Mouse (Mus musculus): ENCODE measurements around the gene AC124108.1.

Gene AC124108.1

DNA sequence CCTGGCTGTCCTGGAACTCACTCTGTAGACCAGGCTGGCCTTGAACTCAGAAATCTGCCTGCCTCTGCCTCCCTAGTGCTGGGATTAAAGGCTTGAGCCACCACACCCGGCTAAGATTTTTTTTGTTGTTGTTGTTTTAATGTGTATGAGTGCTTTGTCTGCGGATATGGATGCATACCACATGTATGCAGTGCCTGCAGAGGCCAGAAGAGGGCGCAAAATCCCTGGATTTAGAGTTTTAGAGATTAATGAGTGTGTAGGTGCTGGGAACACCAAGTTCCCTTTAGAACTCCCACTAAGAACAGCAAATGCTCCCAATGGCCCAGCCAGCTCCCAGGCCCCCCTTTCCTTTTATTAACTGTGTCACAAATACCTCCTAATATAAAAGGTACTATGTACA, 25.4 kb upstream of the AC124108.1 start:
- DNase-seq = peak; percentile 40

DNA sequence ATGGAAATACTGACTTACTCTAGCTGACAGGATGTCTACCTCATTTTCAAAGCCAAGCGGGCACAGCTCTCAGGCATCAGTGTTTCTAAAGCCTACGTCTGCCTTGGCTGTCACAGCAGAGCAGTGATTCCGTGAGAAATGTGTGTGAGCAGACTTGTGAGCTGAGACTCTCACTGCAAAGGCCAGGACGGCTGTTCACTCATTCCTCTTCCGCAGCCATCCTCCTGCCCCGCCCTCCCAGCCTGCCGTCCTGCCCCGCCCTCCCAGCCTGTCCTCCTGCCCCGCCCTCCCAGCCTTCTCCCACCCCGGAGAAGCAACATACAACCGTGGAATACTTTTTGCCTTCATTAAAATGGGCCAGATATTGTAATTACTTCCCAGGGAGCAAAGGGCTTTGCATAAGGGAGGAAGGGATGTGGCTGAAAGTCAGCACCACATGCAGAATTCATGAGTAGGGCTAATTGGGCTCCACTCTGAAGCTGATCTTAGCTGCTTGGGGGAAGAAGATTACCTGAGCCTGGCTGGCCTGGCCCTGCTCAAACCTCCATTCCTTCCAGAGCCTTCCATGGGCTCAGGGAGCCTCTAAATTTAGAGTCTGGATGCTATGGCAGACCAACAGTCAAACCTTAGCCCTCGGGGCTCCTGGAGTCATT, 23.0 kb upstream of the AC124108.1 start:
- peak; percentile 57 for DNase-seq

DNA sequence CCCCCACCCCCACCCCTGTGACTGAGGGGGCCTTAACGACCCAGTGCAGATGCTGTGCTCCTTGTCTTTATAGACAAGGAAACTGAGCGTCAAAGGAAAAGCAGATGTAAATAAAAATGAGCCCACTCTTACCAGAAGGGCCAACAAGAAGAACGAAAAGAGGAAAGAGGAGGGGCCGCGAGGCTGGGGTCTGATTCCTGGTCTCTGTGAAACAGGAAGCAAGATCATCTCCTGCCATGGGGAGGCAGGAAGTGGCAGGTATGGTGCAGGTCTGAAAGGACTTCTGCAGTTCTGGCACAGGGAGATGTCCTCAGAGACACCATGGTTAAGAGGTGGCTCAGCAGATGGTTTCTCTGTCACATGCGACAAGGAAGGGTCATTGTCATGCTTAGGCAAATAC, 20.6 kb upstream of the AC124108.1 start:
- DNase-seq = no peak

DNA sequence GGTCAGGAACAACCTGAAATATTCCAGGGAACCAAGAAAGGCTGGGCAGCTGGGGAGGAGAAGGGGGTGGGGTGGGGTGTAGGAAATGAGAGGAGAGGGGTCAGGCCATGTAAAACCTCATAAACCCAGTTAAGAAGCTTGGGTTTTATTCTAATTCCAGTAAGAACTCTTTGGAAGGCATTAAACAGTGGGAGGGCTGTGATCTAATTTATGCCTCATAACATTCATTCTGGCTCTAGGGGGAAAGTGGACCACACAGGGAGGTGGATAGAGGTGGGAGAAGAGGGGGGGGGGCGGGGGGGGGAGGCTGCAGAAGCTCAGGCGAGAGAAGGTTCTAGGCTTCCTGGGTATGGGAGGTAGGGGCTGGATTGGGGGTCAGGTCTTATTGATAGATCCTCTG, 19.6 kb upstream of the AC124108.1 start:
- DNase-seq = no peak

DNA sequence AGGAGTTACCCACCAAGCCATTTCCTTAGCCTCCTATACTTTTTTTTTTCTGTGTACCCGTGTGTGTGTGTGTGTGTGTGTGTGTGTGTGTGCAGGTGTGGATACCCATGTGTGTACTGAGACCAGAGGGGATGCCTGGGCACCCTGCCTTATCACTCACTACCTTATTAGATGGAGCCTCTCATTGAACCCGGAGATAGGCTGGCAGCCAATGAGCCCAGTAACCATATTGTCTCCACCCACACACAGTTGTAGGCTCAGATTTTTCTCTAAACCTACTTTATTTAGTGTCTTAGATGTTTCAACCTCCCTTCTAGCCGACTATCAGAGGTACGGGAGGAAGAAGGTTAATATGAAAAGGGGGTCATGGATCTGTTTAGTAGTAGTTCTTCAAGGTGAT, 5.0 kb upstream of the AC124108.1 start:
- no peak for DNase-seq

DNA sequence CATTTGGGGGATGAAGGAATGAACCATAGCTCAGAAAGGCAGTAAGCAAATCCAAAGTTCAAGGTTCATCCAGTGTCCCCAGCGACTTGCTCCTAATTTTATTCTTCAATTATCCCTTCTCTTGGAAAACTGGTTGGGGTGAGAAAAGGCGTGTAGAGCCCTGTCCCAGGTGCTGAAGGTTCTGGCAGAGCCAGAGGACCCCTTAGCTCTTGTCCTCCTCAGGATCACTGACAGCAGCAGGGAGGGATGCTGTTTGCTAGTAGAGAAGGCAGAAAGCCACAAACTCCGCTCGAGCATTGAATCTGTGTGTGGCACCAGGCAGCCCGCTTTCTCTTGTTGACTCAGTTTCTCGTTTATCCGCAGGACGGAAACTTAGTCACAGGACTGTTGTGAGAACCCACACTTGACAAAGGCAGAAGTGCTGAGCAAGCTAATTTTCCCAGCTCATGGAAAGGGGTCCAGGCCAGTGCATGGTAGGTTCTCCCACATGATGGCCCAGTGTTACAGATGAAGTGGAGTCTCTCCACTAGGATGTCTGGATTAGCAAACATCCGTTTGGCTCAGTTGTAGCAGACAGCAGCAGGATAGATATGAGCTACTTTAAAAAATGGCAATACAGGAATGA, 2.7 kb upstream of the AC124108.1 start:
- DNase-seq = no peak

DNA sequence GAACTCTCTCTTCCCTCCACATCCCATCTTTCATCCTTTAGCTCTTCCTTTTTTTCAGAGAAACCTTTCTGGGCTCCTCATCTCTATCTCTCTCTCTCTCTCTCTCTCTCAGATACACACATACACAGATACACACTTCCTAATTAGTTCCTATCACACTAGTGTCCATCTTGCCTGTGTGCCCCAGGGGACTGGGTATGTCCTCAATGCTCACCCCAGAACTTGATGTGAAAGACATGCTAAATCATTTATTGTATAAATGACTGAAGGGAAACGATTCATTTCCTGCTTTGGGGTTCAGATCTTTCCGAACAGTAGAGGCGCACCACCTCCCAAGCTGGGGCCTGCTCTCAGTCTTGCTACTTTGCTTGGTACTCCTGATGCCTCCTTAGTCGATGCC, 2.0 kb upstream of the AC124108.1 start:
- no peak for DNase-seq

DNA sequence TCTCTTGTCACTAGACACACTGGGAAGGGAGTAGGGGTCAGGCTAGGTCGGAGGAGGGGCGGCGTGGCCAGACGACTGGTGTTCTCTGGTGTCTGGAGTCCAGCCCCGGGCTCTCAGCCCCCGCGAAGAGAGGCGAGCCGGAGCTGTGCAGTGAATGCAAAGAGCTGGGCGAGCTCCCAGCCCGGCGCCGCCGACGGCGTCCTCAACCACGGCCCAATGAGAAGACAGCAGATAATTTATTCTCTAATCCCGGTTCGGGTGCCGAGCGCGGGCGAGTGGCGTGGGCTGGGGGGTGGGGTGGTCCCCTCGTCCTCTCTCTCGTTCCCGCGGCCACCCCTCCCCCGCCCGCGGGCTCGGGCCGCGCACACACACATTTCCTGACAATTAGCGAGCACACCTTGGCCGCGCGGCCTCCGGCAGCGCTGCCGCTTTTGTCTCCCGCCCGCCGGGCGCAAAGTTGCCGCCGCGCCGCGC, 1.2 kb upstream of the AC124108.1 start:
- peak; percentile 27 for DNase-seq

DNA sequence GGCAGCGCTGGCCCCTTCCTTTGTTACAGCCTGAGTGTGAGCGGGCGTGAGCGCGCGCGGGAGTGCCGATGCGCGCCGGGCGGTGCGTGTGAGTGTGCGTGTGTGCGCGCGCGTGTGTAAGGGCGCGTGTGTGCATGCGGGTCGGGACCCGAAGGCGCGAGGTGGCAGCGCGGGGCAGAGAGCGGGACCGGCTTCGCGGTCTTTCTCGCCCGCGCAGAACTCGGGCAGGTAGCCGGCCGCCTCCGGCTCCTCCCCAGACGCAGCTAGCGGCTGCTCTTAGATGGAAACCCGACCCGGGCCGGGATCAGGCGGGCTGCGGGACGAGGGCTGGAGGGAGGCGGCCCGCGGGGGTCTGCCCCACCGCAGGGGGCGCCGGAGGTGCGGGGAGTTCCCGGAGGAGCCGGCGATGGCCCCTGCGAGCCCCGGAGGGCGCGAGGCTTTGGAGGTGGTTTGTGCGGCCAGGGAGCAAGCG, 600 bp upstream of the AC124108.1 start:
- no peak for DNase-seq

DNA sequence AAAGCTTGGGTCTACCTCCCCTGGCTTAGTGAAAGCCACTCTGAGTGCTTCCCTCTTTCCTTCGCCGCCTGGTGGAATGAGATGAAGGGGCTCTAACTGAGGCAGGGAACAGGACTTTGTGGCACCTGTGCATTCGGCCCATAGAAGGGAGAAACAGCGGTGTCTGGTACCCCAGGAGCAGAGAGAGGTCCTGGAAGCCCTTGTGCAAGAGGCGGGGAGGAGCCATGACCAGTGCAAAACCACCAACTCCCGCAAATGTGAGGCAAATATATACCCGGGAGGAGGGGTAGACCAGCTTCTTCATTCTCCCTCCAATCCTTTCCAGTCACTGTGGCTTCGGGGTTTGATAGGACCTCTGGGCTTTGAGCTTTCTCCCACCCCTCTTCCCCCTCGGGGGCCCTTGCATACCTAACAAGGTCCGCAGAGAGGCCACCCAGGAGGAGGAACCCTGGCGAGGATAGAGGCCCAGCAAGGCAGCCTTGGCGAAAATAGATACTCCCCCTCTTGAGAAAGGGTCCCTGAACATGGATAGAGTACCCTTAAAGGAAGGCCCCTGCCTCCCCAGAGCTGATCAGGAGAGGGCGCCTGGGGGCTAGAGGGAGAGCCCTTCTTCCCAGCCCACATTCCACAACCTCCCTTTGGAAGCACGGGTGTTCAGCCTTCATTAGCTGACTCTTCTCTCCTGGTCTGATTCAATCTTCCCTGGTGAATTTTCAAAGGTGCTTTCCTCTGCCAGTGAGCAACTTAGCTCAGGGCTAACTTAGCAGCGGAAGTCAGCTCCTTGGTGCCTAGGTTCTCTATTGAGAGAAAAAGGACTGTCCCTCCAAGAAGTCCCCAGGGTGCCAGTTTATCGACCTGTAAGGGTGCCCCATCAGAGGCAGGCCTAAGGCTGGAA, 776 bp downstream of the AC124108.1 start:
- no peak for DNase-seq

DNA sequence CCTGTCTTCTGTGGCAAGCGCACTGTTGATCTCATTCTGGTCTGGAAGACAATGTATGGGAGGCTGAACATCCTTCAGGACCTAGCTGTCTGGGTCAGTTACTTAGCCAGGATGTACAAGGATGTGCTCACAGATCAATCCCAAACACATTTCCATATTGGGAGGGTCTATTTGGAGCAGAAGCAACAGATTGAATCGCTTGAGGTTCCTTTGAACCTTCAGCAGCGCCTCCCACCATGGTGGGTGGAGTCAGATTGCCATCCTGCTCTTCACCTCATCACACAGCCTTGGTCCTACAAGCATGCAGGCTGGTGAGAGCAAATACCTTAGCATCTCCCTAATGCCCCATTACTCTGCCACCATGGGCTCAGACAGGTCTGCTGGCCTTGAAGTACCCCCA, 2.5 kb downstream of the AC124108.1 start:
- no peak for DNase-seq

DNA sequence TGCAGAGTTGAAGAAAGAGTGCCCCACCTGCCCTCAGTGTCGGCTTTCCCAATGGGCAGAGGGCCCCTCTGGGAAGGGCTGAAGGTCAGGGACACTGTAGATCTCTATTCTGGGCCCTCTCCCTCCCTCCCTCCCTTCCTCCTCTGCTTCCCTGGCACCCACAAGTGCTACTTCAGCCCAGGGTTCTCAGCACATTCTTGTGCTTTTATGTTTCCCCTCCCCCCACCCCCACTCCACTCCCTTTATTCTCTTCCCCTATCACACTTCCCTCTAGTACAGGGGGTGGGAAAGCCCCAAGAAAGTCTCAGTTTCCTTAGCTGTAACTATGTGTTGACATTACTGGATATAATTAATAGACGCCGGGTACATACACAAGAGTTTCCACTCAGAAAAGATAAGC, 3.4 kb downstream of the AC124108.1 start:
- no peak for DNase-seq

DNA sequence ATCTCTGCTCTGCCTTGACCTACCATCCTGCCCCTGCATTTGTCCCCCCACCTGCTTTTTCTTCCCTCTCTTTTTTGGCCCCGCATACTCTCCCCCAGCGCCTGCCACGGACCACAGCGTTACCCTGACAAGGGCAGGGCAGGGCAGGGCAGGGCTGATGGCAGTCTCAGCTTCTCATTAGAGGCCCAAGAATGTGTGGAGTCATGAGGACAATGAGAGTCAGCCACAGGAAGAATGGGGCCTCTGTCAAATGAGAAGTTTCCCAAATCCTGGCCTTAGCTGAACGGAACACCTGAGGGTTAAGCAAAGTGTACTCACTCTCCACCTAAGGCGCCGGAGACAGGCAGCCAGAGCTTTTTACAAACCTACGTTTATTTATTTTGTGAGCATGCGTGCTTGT, 3.8 kb downstream of the AC124108.1 start:
- DNase-seq = no peak

DNA sequence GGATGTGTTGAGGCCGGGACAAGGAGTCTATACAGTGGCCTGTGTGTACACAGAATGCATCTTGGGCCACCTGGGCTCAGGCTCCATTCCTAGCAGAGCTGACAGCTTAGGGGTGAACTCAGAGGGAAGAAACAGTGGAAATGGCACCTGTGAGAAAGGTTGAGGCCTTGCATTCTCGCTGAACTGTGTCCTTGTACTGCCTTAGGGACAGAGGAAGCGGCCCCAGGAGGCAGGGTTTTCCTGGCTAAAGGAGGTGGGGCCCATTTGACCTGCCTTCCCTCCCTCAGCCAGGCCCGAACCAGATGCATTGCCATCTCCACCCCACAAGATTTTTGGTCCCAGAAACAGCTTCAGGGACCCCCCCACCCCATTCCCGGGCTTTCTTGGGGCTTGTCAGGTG, 4.4 kb downstream of the AC124108.1 start:
- DNase-seq = no peak

DNA sequence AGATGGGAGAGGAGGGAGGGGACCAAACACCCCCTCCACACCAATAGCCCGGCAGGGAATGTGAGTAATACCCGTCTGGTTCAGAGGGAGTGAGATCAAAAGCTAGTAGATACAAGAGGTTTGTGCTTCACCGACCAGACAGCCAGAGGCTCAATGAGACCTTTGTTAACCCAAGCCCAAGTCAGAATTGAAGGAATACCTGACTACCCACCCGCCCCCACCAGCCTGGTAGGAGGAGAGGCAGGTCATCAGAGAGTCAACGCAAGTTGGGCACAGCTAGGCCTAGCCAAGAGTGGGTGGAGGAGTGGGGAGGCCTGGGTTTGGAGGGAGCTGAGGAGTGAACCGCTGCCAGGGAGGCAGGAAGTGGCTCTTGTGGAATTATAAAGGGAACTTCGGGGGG, 5.1 kb downstream of the AC124108.1 start:
- no peak for DNase-seq

DNA sequence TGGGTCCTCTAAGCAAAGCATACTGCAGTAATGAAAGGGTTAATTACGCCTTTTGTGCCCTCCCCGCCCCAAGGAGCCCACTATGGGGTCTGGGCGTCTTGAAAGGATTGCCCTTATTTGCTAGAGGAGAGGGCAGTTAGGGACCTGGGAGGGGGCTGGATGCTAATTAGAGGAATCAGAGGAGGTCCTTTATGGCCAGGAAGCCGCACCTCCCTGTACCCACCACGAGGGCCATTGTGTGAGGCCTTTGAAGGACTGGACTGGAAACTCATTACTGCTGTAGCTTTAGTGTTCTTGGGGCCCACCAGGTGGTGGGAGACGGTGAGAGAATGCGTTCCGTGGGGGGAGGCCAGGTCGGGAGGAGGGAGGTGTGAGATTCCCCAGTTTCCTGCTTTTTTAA, 6.4 kb downstream of the AC124108.1 start:
- DNase-seq = no peak

DNA sequence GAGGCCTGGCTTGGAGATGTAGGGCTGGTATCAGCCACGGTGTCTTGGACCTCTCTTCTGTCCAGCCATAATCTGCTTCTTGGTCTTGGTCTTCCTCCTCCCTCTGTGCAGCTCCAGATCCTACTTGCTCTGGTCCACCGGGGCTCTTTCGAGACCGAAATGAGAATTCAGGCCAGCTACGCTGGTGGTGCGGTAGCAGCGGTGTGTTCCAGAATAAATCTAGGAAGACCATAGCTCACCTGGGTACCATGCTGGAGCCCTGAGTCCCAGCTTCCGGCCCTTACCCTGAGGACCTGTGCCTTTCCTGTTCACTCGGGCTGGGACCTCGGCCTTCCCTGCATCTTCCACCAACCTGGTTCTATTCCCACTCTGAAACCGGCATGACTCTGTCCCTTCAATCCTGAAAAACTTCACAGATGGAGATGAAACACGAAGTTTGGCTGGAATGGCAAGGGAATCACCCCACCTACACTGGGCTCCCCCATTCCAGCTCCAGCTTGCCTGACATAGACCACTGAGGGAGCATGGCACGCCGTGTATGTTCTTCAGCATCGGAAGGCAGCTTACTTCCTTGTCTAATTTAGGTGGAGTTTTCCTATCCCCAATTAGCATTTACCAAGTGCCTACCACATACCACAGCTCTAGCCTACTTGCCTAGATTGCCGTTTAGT, 7.3 kb downstream of the AC124108.1 start:
- no peak for DNase-seq

DNA sequence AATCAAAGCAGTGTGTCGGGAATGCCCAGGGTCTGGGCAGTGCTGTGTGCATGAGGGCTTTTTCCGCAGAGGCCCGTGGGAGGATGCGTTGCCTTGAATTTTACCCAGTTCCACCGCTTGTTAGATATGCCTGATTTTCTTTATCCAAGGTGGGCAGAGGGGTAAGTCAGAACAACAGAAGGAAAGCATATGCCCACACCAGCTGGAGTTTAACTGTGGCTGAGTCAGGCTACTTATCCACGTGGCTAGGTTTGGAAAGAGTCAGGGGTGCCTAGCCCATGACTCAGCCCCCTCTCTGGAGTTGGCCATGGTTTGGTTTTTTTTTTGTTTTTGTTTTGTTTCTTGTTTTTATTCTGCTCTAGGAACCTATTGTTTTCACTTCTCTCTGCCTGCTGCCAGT, 8.0 kb downstream of the AC124108.1 start:
- no peak for DNase-seq

DNA sequence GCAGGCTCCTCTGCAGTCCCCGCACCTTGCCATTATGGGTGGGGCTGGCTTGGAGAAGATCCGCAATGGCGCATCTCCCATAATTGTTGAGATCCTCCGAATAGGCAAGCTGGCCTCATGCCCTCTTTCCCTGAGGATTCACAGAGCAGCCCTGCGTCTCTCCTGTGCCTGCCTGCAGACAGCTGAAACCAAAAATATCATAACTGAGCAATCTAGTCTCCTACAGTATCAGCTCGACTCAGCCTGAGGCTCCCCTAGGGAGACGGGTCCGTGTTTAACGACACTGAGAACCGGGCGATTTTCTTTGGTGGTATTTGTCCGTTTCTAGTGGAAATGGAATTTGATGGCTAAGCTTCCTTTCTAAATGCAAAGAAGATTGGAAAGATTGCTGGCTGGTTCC, 8.7 kb downstream of the AC124108.1 start:
- no peak for DNase-seq

DNA sequence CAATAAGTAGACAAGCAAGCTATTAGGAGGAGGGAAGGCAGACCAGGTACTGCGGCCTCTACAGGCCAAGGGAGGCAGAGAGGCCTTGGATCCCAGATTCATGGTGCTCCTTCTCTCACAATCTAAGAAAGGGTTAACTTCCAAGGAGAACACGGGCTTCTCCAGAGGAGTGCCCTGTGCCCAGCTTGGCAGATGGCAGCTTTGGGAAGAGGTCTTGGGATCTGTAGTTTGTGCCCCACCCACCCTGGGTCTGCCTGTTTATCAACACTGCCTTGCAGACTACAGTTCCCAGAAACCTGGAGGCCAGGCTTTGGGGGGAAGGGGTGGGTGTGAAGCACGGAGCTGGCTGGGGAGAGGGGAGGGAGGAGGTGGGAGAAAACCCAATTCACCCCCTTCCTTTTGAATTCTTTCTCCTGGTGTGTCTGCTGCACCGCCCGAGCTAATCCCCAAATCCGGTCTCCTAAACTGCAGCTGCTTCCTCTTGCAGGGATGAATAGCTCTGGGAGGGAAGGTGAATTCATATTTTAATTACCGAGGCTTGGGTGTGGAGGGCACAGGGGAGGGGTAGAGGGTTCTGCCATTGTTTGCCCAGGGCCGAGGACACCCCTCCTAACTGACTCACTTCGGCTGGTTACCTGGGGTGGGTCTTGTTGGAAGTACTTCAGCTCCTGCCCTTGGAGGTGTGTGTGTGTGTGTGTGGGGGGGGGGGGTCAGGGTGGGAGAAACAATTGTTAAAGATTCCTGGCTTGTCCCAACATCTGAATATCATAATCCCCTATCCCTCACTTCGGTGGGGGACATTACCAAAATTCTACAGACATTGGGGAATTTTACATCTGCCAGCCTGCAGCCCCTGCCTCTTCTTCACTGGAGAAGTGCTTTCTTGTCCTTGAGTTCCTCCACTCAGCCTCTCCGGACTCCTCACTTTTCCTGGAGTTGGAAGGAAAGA, 9.6 kb downstream of the AC124108.1 start:
- DNase-seq = peak; percentile 15

DNA sequence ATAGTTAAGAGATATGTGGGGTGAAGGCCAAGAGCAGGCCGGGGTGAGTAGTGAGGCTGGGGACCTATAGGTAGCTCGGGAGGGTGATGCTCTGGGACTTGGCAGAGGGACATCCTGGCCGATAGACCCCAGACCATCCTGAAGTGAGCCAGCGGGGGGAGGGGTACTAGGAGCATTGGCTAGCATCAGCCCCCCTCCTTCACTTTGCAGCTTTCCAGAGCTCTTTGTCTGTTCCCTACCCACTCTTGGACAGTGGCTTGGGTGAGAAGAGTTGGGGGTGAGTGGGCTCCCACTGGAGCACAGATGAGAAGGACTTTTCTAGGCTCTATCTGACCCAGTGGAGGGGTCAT, 10.2 kb downstream of the AC124108.1 start:
- DNase-seq = no peak

DNA sequence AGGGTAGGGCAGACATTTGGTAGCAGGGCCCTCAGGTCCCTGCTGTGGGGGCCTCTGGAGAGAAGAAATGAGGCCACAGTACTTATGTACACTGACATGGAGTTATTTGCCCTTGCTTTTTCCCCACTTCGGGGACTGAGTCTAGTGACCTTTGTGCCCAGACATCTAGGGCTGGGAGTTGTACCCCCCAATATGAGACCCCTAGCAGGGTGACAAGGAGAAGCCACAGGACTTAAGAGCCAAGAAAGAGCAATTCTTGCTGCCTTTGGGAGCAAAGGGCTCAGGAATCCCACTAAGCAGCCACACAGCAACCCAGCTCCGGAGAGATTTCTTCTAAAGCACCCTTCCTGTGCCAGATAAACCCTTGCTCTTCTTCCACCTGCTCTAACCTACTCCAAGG, 10.7 kb downstream of the AC124108.1 start:
- no peak for DNase-seq

Measured in liver (tissue).